Mouse (Mus musculus): ENCODE data around the gene Sufu. TPM values are rescaled to one million over a fixed set of nuclear protein-coding genes. Genes with fewer than 3 reads are reported as not detected.

Gene Sufu
- polyA plus RNA-seq, 1 experiment from 2014 or later = 33.2 TPM

GRCm38 (mm10) chr19:46531071-46532030 lies 134.7 kb downstream of the Sufu start:
- no peak overlapping the region for H3K4me3 ChIP-seq (ENCODE audit: low read depth, low read length)
- peaks cover 54% of the 10 kb centered on the region for H3K4me1 ChIP-seq (replicated peaks; ENCODE audit: control insufficient read depth, insufficient read depth, low read length)
- H3K36me3 ChIP-seq (ENCODE audit: control insufficient read depth, insufficient read depth, low read length) = no peaks in the 10 kb centered on the region
- peak overlapping the region; percentile 89 for H3K27ac ChIP-seq (ENCODE audit: low read depth, low read length)
- H3K4me2 ChIP-seq (replicated peaks; ENCODE audit: low read depth, low read length) = no peak overlapping the region
- DNase-seq (ENCODE audit: low spot score) (peak; percentile 52), ATAC-seq (ENCODE audit: low FRiP score) (no peak)
- 6% methylated on average over 16 of the region's 16 CpGs for WGBS
- no peaks in the 10 kb centered on the region for H3K9me3 ChIP-seq (ENCODE audit: control insufficient read depth, low read length)
- no peak overlapping the region; the same call in 1 of the 2 replicates for H3K9ac ChIP-seq (ENCODE audit: low read depth, low read length)
- H3K27me3 ChIP-seq (ENCODE audit: control insufficient read depth, insufficient read depth, low read length) = no peaks in the 10 kb centered on the region

GRCm38 (mm10) chr19:46532031-46532688 lies 135.5 kb downstream of the Sufu start:
- Histone ChIP-seq H3K9ac (ENCODE audit: low read depth, low read length) (no peak overlapping the region), H3K4me3 (ENCODE audit: low read depth, low read length) (no peak overlapping the region), H3K4me2 (replicated peaks; ENCODE audit: low read depth, low read length) (no peak overlapping the region; the same call in 1 of the 2 replicates), H3K4me1 (replicated peaks; ENCODE audit: control insufficient read depth, insufficient read depth, low read length) (peaks cover 54% of the 10 kb centered on the region), H3K27ac (ENCODE audit: low read depth, low read length) (peak overlapping the region; percentile 52), H3K36me3 (ENCODE audit: control insufficient read depth, insufficient read depth, low read length) (no peaks in the 10 kb centered on the region), H3K27me3 (ENCODE audit: control insufficient read depth, insufficient read depth, low read length) (no peaks in the 10 kb centered on the region), H3K9me3 (ENCODE audit: control insufficient read depth, low read length) (no peaks in the 10 kb centered on the region)
- ATAC-seq (ENCODE audit: low FRiP score) (no peak), DNase-seq (ENCODE audit: low spot score) (peak; percentile 30)
- 15% methylated on average over 10 of the region's 10 CpGs for WGBS

GRCm38 (mm10) chr19:46533066-46533465 lies 136.4 kb downstream of the Sufu start:
- Histone ChIP-seq H3K4me3 (ENCODE audit: low read depth, low read length) (no peak overlapping the region), H3K27me3 (ENCODE audit: control insufficient read depth, insufficient read depth, low read length) (no peaks in the 10 kb centered on the region), H3K36me3 (ENCODE audit: control insufficient read depth, insufficient read depth, low read length) (no peaks in the 10 kb centered on the region), H3K4me2 (replicated peaks; ENCODE audit: low read depth, low read length) (no peak overlapping the region), H3K9ac (ENCODE audit: low read depth, low read length) (no peak overlapping the region), H3K9me3 (ENCODE audit: control insufficient read depth, low read length) (no peaks in the 10 kb centered on the region), H3K27ac (ENCODE audit: low read depth, low read length) (0 out of 2 replicates have a peak overlapping the region, but pooled peaks have one; percentile 30), H3K4me1 (replicated peaks; ENCODE audit: control insufficient read depth, insufficient read depth, low read length) (peaks cover 48% of the 10 kb centered on the region)
- 35% methylated on average over 4 of the region's 4 CpGs for WGBS
- peak; percentile 28 for DNase-seq (ENCODE audit: low spot score)
- ATAC-seq (ENCODE audit: low FRiP score) = no peak

- ATAC-seq (ENCODE audit: low FRiP score) = no peak
- WGBS = 51% methylated on average over 5 of the region's 5 CpGs
- 0 out of 2 replicates have a peak overlapping the region, but pooled peaks have one; percentile 12 for H3K27ac ChIP-seq (ENCODE audit: low read depth, low read length)
- H3K4me3 ChIP-seq (ENCODE audit: low read depth, low read length) = no peak overlapping the region
- H3K27me3 ChIP-seq (ENCODE audit: control insufficient read depth, insufficient read depth, low read length) = no peaks in the 10 kb centered on the region
- H3K36me3 ChIP-seq (ENCODE audit: control insufficient read depth, insufficient read depth, low read length) = no peaks in the 10 kb centered on the region
- DNase-seq (ENCODE audit: low spot score) = no peak
- no peaks in the 10 kb centered on the region for H3K9me3 ChIP-seq (ENCODE audit: control insufficient read depth, low read length)
- no peak overlapping the region for H3K4me2 ChIP-seq (replicated peaks; ENCODE audit: low read depth, low read length)
- H3K9ac ChIP-seq (ENCODE audit: low read depth, low read length) = no peak overlapping the region
- H3K4me1 ChIP-seq (replicated peaks; ENCODE audit: control insufficient read depth, insufficient read depth, low read length) = peaks cover 46% of the 10 kb centered on the region
These were observed 136.8 kb downstream of the Sufu start for GRCm38 (mm10) chr19:46533525-46533924.

GRCm38 (mm10) chr19:46534542-46535098 lies 137.9 kb downstream of the Sufu start:
- no peaks in the 10 kb centered on the region for H3K9me3 ChIP-seq (ENCODE audit: control insufficient read depth, low read length)
- H3K4me2 ChIP-seq (replicated peaks; ENCODE audit: low read depth, low read length) = no peak overlapping the region
- no peak overlapping the region for H3K4me3 ChIP-seq (ENCODE audit: low read depth, low read length)
- H3K27me3 ChIP-seq (ENCODE audit: control insufficient read depth, insufficient read depth, low read length) = no peaks in the 10 kb centered on the region
- 32% methylated on average over 6 of the region's 6 CpGs for WGBS
- H3K4me1 ChIP-seq (replicated peaks; ENCODE audit: control insufficient read depth, insufficient read depth, low read length) = peaks cover 35% of the 10 kb centered on the region
- H3K9ac ChIP-seq (ENCODE audit: low read depth, low read length) = no peak overlapping the region
- DNase-seq (ENCODE audit: low spot score) (no peak), ATAC-seq (ENCODE audit: low FRiP score) (no peak)
- no peaks in the 10 kb centered on the region for H3K36me3 ChIP-seq (ENCODE audit: control insufficient read depth, insufficient read depth, low read length)
- H3K27ac ChIP-seq (ENCODE audit: low read depth, low read length) = peak overlapping the region; percentile 24; the same call in 1 of the 2 replicates

GRCm38 (mm10) chr19:46537357-46537756 lies 140.7 kb downstream of the Sufu start:
- Histone ChIP-seq H3K4me1 (replicated peaks; ENCODE audit: control insufficient read depth, insufficient read depth, low read length) (peaks cover 14% of the 10 kb centered on the region), H3K27ac (ENCODE audit: low read depth, low read length) (no peak overlapping the region), H3K36me3 (ENCODE audit: control insufficient read depth, insufficient read depth, low read length) (0 out of 2 replicates have a peak, but pooled peaks cover 2% of the 10 kb centered on the region), H3K9me3 (ENCODE audit: control insufficient read depth, low read length) (no peaks in the 10 kb centered on the region), H3K9ac (ENCODE audit: low read depth, low read length) (no peak overlapping the region), H3K4me3 (ENCODE audit: low read depth, low read length) (no peak overlapping the region), H3K27me3 (ENCODE audit: control insufficient read depth, insufficient read depth, low read length) (no peaks in the 10 kb centered on the region), H3K4me2 (replicated peaks; ENCODE audit: low read depth, low read length) (no peak overlapping the region)
- no peak for ATAC-seq (ENCODE audit: low FRiP score)
- DNase-seq (ENCODE audit: low spot score) = no peak
- 88% methylated on average over 9 of the region's 9 CpGs for WGBS

- 84% methylated on average over 6 of the region's 6 CpGs for WGBS
- ATAC-seq (ENCODE audit: low FRiP score) = no peak
- no peak overlapping the region for H3K4me2 ChIP-seq (replicated peaks; ENCODE audit: low read depth, low read length)
- H3K4me1 ChIP-seq (replicated peaks; ENCODE audit: control insufficient read depth, insufficient read depth, low read length) = peaks cover 6% of the 10 kb centered on the region
- H3K36me3 ChIP-seq (ENCODE audit: control insufficient read depth, insufficient read depth, low read length) = 0 out of 2 replicates have a peak, but pooled peaks cover 2% of the 10 kb centered on the region
- DNase-seq (ENCODE audit: low spot score) = no peak
- no peak overlapping the region for H3K27ac ChIP-seq (ENCODE audit: low read depth, low read length)
- H3K9ac ChIP-seq (ENCODE audit: low read depth, low read length) = no peak overlapping the region
- H3K9me3 ChIP-seq (ENCODE audit: control insufficient read depth, low read length) = no peaks in the 10 kb centered on the region
- H3K27me3 ChIP-seq (ENCODE audit: control insufficient read depth, insufficient read depth, low read length) = no peaks in the 10 kb centered on the region
- no peak overlapping the region for H3K4me3 ChIP-seq (ENCODE audit: low read depth, low read length)
These were observed 141.5 kb downstream of the Sufu start for GRCm38 (mm10) chr19:46538213-46538612.

Data from hindbrain, embryonic 11.5 days (tissue).